Mouse (Mus musculus) skeletal muscle tissue, adult 2 months (tissue): ENCODE results near the gene Gm4981.
"Not testable (repeated sequence)": the region's sequence is repeated elsewhere in the genome, so short reads cannot be mapped to it uniquely, and the experiment has no call there.

ENCODE experiments used
- DNase-seq: peaks from one replicate; pipeline ENCODE4 v3.0.0-alpha.2; 2012; ENCODE audit warnings: low read depth, low spot score

Gm4981 gene

DNA sequence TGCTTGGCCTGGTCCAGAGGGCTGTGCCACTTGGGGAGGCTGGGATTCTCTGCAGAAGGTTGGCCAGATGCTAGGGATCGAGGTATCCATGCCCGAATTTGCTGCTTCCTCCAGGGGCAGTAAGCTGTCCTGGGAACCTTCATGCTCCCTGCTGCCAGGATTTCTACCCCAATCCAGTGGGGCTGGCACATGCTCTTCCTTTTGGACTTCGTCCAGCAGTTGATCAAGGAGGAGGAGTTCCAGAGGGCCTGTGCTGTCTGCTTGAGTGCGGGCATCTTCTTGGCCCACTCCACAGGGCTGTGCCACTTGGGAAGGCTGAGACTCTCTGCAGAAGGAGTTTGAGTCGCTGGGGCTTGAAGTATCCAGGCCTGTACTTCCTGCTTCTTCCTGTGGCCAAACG lies 13.3 kb downstream of the Gm4981 start:
- not testable (repeated sequence) for DNase-seq

DNA sequence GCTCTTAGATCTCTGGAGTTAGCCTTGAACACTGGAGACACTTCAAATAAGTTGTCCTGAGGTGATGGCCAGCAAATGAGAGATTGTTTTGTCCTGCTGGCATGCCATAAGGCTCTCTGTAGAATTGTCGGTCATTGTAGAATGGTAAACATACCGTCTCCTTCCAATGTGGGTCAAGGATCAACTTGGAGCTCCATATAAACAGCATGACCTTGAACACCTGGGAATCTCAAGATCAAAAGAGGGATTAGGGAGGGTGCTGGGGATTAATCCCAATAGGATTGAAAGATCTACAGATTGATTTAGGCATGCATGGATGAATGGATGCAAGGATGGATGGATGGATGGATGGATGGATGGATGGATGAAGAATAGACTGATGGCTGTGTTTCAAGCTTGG lies 14.9 kb downstream of the Gm4981 start:
- not testable (repeated sequence) for DNase-seq

DNA sequence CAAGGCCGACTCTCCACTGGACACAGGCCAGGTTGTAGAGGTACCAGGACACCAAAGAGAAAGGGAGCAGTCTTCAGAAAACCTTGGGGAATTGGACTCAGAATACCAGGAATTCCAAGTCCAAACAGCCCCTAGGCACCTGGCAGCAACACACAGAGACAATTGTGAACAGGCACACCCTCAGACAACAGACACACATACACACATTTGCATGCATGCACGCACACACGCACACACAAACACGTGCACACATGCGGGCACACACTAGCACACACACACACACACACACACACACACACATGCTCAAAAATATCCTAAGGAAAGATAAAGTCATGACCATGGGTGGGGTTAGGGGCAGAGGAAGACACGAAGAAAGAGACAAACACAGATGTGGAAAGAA lies 15.8 kb downstream of the Gm4981 start:
- DNase-seq = no peak

DNA sequence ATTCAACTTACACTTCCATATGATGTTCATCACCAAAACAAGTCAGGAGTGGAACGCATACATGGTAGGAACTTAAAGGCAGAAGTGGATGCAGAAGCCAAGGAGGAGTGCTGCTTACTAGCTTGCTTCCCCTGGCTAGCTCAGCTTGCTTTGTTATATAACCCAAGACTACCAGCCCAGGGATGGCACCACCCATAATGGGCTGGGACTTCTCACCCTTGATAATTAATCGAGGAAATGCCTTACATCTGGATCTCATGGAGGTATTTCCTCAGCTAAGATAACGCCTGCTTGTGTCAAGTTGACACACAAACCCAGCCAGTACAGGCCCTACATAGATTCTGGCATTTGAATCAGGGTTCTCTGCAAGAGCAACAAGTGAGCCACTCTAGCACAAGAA lies 19.1 kb downstream of the Gm4981 start:
- DNase-seq = no peak

DNA sequence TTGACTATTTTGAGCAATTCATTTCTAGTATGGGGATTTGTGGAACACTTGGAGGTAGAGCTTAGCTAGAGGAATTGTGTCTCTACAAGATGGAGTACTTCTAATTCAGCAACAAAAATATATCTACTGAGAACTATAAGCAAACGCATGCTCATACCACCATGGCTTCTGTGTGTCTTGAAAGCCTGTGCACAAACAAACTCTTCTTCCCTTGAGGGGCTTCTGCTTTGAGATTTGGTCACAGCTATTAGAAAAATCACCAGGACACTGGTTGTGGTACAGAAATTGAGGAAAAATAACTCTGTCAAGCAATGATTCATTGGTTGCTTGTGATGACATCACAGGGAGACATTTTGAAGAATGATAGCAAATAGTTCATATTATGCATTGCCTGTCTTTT lies 21.1 kb downstream of the Gm4981 start:
- no peak for DNase-seq

DNA sequence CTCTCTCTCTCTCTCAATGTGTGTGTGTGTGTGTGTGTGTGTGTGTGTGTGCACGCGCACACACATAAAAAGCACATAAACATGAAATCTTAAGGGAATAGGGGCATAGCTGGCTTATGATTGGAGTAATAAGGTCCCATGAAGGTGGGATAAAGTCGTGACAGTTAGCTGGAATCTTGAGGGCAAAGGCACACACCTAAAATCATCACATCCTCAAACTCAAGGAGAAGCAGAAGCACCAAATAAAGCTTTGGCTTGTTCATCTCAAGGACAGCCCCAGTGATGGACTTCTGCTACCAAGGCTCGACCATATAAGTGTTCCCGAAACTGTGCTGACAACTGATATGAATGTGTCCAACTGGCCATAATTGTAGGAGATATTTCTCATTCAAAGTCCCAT lies 21.6 kb downstream of the Gm4981 start:
- no peak for DNase-seq

DNA sequence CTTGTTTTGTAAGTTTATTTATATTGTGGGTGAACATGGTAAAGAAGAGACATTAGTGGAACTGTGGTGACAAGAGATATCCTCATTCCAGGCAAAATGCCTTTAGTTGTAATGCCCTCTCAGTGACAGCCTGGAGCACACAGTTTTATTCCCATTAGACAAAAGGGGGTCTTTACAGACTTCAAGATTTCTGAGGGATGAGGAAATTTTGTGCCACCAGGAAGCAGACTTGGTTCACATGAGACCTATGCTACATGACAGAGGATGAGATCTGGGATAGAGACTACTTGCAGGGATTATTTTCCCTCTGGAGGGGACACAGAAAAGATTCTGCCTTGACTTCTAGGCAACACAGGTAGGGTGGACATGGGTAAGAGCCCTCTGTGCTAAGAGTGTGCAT lies 22.0 kb downstream of the Gm4981 start:
- DNase-seq = no peak

DNA sequence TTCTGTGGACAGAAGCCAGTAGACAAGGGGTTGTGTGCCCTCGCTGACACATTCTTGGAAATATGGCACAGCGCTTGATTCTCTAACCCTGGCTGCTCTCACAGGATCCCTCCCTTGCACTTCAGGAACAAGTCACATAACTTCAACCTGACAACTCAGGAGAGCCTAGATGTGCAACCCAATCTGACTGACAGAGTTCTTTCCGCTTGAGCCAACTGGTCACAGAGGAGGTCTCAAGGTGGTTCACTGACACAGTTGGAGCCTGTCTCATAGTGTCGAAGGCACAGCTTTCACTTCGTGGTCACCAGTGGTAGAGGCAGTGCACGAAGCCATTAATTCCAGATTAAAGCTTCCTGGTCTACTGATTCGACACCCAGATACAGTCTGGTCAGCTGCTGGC lies 24.3 kb downstream of the Gm4981 start:
- no peak for DNase-seq

DNA sequence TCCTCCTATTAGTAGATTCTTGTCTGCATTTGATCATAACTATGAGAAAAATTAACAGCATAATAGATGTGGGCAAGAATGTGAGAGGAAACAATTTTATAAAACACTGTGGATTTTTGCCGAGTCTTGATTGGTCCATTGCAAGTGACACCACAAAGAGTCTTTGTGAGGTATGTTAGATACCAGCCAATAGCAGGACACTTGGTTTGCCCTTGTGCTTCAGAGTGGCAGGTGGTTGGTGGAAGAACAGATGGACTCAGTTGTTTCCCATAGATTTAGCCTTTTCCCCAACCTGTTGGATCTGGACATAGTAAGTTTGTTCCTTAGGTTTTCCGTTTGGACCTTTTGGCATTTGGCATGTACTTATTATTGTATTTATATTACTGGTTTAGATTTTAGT lies 25.3 kb downstream of the Gm4981 start:
- DNase-seq = no peak

DNA sequence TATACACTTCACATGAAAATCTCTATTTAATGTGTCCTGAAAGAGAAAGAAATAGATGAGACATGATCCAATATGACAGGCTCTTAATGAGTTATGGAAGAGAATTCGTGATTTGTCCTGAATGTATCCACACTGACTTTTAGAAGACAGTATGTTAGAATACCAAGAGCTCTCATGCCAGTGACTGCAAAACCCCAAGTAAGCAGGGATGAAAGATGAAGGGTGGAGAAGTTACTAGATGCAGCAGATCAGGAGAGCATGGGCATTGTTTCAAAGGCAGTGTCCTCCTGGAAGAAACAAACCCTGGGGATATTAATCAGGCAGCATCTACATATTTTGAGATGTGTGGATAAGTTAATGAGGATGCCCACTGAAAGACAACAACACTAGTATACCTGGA lies 26.0 kb downstream of the Gm4981 start:
- no peak for DNase-seq

DNA sequence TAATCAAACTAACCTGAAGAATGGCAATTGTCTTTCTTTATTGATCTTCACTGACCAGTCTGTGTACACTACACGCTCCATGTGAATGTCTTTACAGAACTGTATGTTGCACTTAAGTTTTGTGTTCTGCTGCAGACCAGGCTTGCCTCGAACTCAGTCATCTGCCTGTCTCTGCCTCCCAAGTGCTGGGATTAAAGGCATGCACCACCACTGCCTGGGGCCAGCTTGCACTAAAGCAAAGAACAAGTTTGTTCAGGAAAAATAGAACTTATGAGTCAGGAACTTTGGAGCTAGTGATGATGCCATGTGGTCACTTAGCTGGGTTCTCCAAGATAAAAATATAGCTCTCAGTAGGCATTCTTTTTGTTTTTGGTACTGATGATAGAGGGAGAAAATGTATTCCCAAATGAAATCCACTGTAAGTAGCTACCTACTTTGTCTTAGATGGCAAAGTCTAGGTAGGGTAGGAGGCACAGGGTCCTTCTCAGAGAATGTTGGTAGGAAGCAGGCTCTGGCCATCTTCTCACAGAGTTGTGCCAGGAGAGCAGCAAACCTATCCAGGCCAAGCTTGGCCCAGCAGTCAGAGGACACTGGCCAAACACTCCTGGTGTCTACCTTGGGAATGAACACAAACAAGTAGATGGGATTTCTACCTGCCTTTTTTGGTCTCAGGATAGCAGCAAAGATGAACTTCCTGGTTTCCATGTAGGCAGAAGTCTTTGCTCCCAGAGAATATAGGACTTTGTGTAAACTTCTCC lies 26.6 kb downstream of the Gm4981 start:
- no peak for DNase-seq

DNA sequence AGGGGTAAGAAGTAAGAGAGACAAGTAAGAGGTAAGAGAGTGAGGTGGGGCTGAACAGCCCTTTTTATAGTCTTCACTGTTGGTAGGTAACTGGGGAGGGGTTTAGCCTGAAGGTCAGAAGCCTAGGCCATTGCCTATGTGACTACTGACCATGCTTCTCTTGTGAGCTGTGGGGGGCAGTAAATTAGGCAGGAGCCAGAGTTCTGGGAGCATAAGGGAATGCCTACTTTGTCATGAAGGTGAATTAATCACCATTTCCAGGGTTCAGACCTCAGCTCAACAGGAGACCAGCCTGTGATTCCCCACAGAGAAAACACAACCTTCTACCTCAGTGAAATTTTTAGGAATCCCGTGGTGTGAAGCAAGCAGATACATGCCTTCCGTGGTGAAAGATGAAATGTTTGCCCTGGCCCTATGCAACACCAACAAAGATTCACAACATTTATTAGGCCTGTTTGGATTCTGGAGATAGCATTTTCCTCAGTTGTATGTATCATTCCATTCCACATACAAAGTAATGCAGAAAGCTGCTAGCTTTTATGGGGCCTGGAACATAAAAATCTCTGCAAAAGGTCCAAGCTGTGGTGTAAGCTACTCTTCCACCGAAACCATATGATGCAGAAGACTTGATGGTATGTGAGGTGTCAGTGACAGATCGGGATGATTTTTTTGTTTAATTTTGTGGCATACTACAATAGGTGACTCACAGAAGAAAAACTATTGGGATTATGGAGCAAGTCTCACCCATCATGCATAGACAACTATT lies 29.7 kb downstream of the Gm4981 start:
- DNase-seq = no peak

DNA sequence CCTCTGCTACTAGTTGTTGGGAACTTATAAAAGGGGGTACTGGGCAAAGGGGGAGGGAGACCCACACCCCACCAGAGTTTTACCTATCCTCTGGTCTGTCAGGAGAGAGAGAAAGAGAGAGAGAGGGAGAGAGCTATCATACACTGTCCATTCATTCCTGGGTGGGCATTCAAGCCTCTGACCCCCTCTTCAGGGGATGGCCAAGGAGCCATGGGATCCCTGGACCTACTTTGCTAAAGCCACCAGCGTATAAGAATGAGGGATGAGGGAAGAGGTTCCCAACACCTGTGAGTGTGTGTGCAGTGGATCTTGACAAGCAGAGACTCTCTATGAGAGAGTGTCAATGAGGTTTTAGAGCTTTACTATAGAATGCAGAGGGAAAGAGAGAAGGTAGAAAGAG lies 30.5 kb downstream of the Gm4981 start:
- DNase-seq = no peak
